In the genomic region with DNA sequence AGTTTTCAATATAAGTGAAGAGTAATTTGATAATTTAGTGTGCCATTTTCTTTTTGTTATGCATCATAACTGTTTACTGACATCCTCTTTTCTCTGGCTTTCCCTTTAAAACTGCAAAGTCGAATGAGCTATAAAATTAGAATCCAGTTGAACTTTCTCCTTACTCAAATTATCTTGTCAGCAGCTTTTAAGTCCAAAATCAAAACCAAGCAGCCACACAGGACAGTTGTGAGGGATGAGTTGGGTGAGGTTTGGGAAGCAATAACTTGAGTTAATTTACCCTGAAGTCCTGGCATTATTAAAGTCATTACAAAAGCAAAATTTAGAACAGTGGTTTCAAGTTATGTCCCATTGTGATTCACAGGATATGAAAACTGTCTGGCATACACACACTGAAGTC, we compare ENCODE assay signal across 22 mouse cellular contexts.
"Had no signal": no experiment of that assay in that cellular context is flagged by ENCODE, and none has a peak within 500 bp of the region (broad histone marks: within the 10 kb centered on the region; RNA-seq: fewer than 3 reads in every experiment).

No protein-coding gene starts in this region.

- H3K4me3 ChIP-seq: heart, embryonic 10.5 days; heart, embryonic 12.5 days; hindbrain, embryonic 10.5 days; hindbrain, embryonic 12.5 days; intestine, embryonic 15.5 days; kidney, embryonic 15.5 days; layer of hippocampus, adult 2 months; left cerebral cortex, adult 2 months; limb, embryonic 13.5 days; limb, embryonic 15.5 days; liver, embryonic 12.5 days had no signal

- DNase-seq: gastrocnemius, postnatal 14 days; heart, adult 18-20 months; heart, postnatal 10 days; heart, postnatal 4 days; kidney, adult 18-20 months; kidney, postnatal 14 days; kidney, postnatal 4 days; left cerebral cortex, postnatal 4 days had no signal

- H3K27ac ChIP-seq: heart, embryonic 10.5 days; hindbrain, embryonic 10.5 days; hindbrain, embryonic 12.5 days; hindbrain, embryonic 14.5 days; intestine, embryonic 15.5 days; kidney, embryonic 15.5 days; kidney, postnatal 0 days; layer of hippocampus, adult 2 months; left cerebral cortex, adult 2 months; limb, embryonic 13.5 days; limb, embryonic 15.5 days; liver, embryonic 12.5 days; liver, embryonic 14.5 days had no signal

- H3K27me3 ChIP-seq: heart, embryonic 12.5 days; hindbrain, embryonic 12.5 days; intestine, embryonic 15.5 days; kidney, embryonic 15.5 days; limb, embryonic 13.5 days; limb, embryonic 15.5 days; liver, embryonic 12.5 days had no signal

- H3K4me1 ChIP-seq: heart, embryonic 10.5 days; heart, embryonic 12.5 days; hindbrain, embryonic 10.5 days; hindbrain, embryonic 12.5 days; intestine, embryonic 15.5 days; kidney, embryonic 15.5 days; limb, embryonic 15.5 days had no signal

- H3K36me3 ChIP-seq: heart, embryonic 10.5 days; heart, embryonic 12.5 days; hindbrain, embryonic 12.5 days; intestine, embryonic 15.5 days; kidney, embryonic 15.5 days; limb, embryonic 13.5 days; limb, embryonic 15.5 days had no signal
